Mouse (Mus musculus): ENCODE results near the gene Mrps12.

DNA sequence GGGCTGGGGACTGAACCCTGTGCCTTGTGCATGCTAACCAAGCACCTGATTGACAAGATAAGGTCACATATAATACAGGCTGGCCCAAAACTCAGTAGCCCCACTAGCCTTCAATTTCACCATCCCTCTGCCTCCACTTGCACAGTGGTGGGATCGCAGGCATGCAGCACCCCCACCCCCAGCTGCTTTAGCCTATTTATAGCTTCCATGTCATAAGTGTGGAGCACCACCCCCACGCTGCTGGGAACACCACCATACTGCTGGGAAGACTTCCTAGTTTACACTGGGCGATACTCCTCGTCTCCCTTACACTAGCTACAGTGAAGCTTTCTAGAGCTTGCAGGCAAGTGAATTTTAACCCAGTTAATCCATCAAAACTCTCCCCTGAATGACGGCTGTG lies 27.0 kb downstream of the Mrps12 start:
- no peak for TF ChIP-seq EP300 (optimal IDR thresholded peaks at IDR 0.05)
- no peak for TF ChIP-seq CTCF (IDR thresholded peaks at IDR 0.05; ENCODE audit: low read depth)

Measured in stomach, postnatal 0 days (tissue).